Mouse (Mus musculus): ENCODE results near the gene E030030I06Rik. TPM values are rescaled to one million over a fixed set of nuclear protein-coding genes. Genes with fewer than 3 reads are reported as not detected.
"Not testable (repeated sequence)": the region's sequence is repeated elsewhere in the genome, so short reads cannot be mapped to it uniquely, and the experiment has no call there.

E030030I06Rik gene
- polyA plus RNA-seq, 1 experiment = 4.5 TPM

- peaks cover 32% of the 10 kb centered on the region for H3K27me3 ChIP-seq (ENCODE audit: control insufficient read depth, insufficient read depth, low read length)
- H3K27ac ChIP-seq (ENCODE audit: insufficient read depth, low read length); DNase-seq (ENCODE audit: low read depth in 1 of 2, low spot score in 2 of 2); H3K36me3 ChIP-seq (ENCODE audit: control insufficient read depth, insufficient read depth, low read length); H3K4me3 ChIP-seq (ENCODE audit: extremely low read depth, insufficient read depth, insufficient read length): not testable (repeated sequence)
- WGBS = 7% methylated on average over 11 of the region's 11 CpGs
- H3K4me1 ChIP-seq (ENCODE audit: control insufficient read depth, insufficient read depth, insufficient read length) = peaks cover 16% of the 10 kb centered on the region
These were observed 3.0 kb upstream of the E030030I06Rik start for GRCm38 (mm10) chr10:22151863-22152640.

DNA sequence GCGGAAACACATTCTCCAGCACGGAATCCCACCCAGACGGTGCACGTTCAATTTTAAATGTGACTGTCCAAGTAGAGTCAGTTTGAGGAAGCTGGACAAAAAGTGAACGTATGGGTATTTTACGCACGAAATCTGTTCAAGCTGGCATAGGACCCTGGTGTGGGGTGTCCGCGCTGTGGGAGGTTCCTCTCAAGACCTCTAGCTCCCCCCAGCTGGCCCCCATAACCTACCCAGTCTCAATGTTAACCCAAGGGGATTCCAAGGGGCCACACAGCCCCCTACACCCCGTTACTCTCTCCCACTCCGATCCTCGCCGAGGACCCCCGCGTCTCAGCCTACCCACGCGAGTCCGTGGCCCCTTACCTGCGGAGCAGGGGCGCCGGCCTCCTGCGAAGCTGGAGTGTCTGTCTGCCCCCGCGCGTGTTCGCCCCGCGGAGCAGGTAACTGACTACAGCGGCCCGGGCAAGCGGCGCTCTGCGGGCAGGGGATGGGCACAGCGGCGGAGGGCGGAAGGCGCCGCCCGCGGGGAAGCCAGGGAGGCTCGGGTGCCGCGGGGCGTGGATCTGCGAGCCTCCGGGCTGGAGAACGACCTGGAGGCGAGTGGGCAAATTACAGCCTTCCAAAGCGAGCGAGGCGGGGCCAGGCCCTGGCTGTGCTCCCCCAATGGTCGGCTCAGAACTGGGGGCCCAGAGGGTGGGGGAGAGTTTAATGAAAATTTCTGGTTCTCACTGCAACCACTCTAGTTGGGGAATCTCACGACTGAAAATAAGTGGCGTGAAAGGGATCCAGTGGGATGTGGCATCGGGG is 2.2 kb upstream of the E030030I06Rik start:
- Histone ChIP-seq H3K27me3 (ENCODE audit: control insufficient read depth, insufficient read depth, low read length) (peaks cover 29% of the 10 kb centered on the region), H3K4me3 (ENCODE audit: extremely low read depth, insufficient read depth, insufficient read length) (peak overlapping the region; percentile 13), H3K4me1 (ENCODE audit: control insufficient read depth, insufficient read depth, insufficient read length) (peaks cover 16% of the 10 kb centered on the region)
- WGBS = 3% methylated on average over 55 of the region's 55 CpGs
- H3K36me3 ChIP-seq (ENCODE audit: control insufficient read depth, insufficient read depth, low read length); H3K27ac ChIP-seq (ENCODE audit: insufficient read depth, low read length); DNase-seq (ENCODE audit: low read depth in 1 of 2, low spot score in 2 of 2): not testable (repeated sequence)

- H3K4me3 ChIP-seq (ENCODE audit: extremely low read depth, insufficient read depth, insufficient read length) = peak overlapping the region; percentile 53; the same call in 1 of the 2 replicates
- H3K27ac ChIP-seq (ENCODE audit: insufficient read depth, low read length) = no peak overlapping the region
- peaks cover 28% of the 10 kb centered on the region for H3K27me3 ChIP-seq (ENCODE audit: control insufficient read depth, insufficient read depth, low read length)
- H3K4me1 ChIP-seq (ENCODE audit: control insufficient read depth, insufficient read depth, insufficient read length) = peaks cover 16% of the 10 kb centered on the region
- H3K36me3 ChIP-seq (ENCODE audit: control insufficient read depth, insufficient read depth, low read length) = no peaks in the 10 kb centered on the region
- TF ChIP-seq POLR2A (IDR thresholded peaks at IDR 0.05; ENCODE audit: low read depth, low read length) (no peak), CTCF (IDR thresholded peaks at IDR 0.05; ENCODE audit: extremely low read depth, insufficient read depth, insufficient read length, insufficient replicate concordance) (no peak)
- no peak for DNase-seq (ENCODE audit: low read depth in 1 of 2, low spot score in 2 of 2)
- WGBS = 1% methylated on average over 27 of the region's 27 CpGs
These were observed 1.5 kb upstream of the E030030I06Rik start for GRCm38 (mm10) chr10:22150593-22150992.

GRCm38 (mm10) chr10:22149691-22150465 is 808 bp upstream of the E030030I06Rik start:
- no peak for TF ChIP-seq CTCF (IDR thresholded peaks at IDR 0.05; ENCODE audit: extremely low read depth, insufficient read depth, insufficient read length, insufficient replicate concordance)
- WGBS = 3% methylated on average over 50 of the region's 50 CpGs
- Histone ChIP-seq H3K36me3 (ENCODE audit: control insufficient read depth, insufficient read depth, low read length) (no peaks in the 10 kb centered on the region), H3K4me3 (ENCODE audit: extremely low read depth, insufficient read depth, insufficient read length) (peak overlapping the region; percentile 98), H3K4me1 (ENCODE audit: control insufficient read depth, insufficient read depth, insufficient read length) (peaks cover 16% of the 10 kb centered on the region), H3K27me3 (ENCODE audit: control insufficient read depth, insufficient read depth, low read length) (peaks cover 23% of the 10 kb centered on the region), H3K27ac (ENCODE audit: insufficient read depth, low read length) (no peak overlapping the region)
- no peak for DNase-seq (ENCODE audit: low read depth in 1 of 2, low spot score in 2 of 2)

GRCm38 (mm10) chr10:22148441-22149072 is 513 bp downstream of the E030030I06Rik start:
- H3K4me1 ChIP-seq (ENCODE audit: control insufficient read depth, insufficient read depth, insufficient read length) = peaks cover 13% of the 10 kb centered on the region
- H3K4me3 ChIP-seq (ENCODE audit: extremely low read depth, insufficient read depth, insufficient read length) = peak overlapping the region; percentile 98
- WGBS = under 1% methylated on average over 50 of the region's 50 CpGs
- peak overlapping the region; percentile 87 for H3K27ac ChIP-seq (ENCODE audit: insufficient read depth, low read length)
- TF ChIP-seq POLR2A (IDR thresholded peaks at IDR 0.05; ENCODE audit: low read depth, low read length) = peak; percentile 10; the same call in 1 of the 2 replicates
- TF ChIP-seq CTCF (IDR thresholded peaks at IDR 0.05; ENCODE audit: extremely low read depth, insufficient read depth, insufficient read length, insufficient replicate concordance) = peak; percentile 46; the same call in 1 of the 2 replicates
- DNase-seq (ENCODE audit: low read depth in 1 of 2, low spot score in 2 of 2) = peak; percentile 68 to 79
- peaks cover 17% of the 10 kb centered on the region for H3K27me3 ChIP-seq (ENCODE audit: control insufficient read depth, insufficient read depth, low read length)
- H3K36me3 ChIP-seq (ENCODE audit: control insufficient read depth, insufficient read depth, low read length) = no peaks in the 10 kb centered on the region

- Histone ChIP-seq H3K4me1 (ENCODE audit: control insufficient read depth, insufficient read depth, insufficient read length) (peaks cover 3% of the 10 kb centered on the region; the same call in 1 of the 2 replicates), H3K4me3 (ENCODE audit: extremely low read depth, insufficient read depth, insufficient read length) (no peak overlapping the region), H3K27me3 (ENCODE audit: control insufficient read depth, insufficient read depth, low read length) (0 out of 2 replicates have a peak, but pooled peaks cover 3% of the 10 kb centered on the region), H3K36me3 (ENCODE audit: control insufficient read depth, insufficient read depth, low read length) (no peaks in the 10 kb centered on the region), H3K27ac (ENCODE audit: insufficient read depth, low read length) (no peak overlapping the region)
- no peak for DNase-seq (ENCODE audit: low read depth in 1 of 2, low spot score in 2 of 2)
- TF ChIP-seq POLR2A (IDR thresholded peaks at IDR 0.05; ENCODE audit: low read depth, low read length) (no peak), CTCF (IDR thresholded peaks at IDR 0.05; ENCODE audit: extremely low read depth, insufficient read depth, insufficient read length, insufficient replicate concordance) (no peak)
- 80% methylated on average over 5 of the region's 5 CpGs for WGBS
These were observed 6.1 kb downstream of the E030030I06Rik start for GRCm38 (mm10) chr10:22142926-22143325.

DNA sequence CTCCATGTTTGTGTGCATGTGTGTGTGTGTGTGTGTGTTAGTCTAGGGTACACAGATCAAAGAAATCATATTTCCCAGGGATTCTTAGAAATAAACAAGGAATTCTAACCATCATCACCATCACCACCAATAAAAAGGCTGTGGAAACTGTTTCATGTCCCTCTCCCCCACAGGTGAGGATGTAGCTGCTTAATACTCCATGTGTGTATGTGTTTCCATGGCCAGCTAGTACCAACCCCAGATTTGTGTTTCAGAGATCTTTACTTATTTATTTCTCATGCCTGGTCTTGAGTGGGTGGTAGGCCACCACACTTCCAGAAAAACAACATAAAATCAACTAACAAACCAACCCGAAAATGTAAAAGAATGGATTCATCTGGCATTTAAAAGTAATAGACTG is 6.9 kb downstream of the E030030I06Rik start:
- not testable (repeated sequence) for H3K27me3 ChIP-seq (ENCODE audit: control insufficient read depth, insufficient read depth, low read length); H3K4me3 ChIP-seq (ENCODE audit: extremely low read depth, insufficient read depth, insufficient read length); H3K36me3 ChIP-seq (ENCODE audit: control insufficient read depth, insufficient read depth, low read length); H3K27ac ChIP-seq (ENCODE audit: insufficient read depth, low read length); H3K4me1 ChIP-seq (ENCODE audit: control insufficient read depth, insufficient read depth, insufficient read length)
- DNase-seq (ENCODE audit: low read depth in 1 of 2, low spot score in 2 of 2) = peak in 1 of 2 experiments; percentile 65
- 87% methylated on average over 1 of the region's 1 CpGs for WGBS

Measured in spleen, adult 2 months (tissue).